Mouse (Mus musculus) limb, embryonic 13.5 days (tissue): ENCODE measurements around the gene Zc3h4. TPM values are rescaled to one million over a fixed set of nuclear protein-coding genes. Genes with fewer than 3 reads are reported as not detected.

Source experiments
- ATAC-seq: fragments of 200-750 bp; cut with Nextera tagmentation; 2 replicates; pipeline ENCODE4 v1.8.0; 2017; ENCODE audit warnings: low read depth, moderate number of reproducible peaks, moderate TSS enrichment; ENCODE audit not compliant: low FRiP score
- H3K27ac ChIP-seq: fragments of 300-500 bp; sonication (generic); 2 replicates; pipeline ENCODE4 v1.5.1; 2015; ENCODE audit warnings: inconsistent platforms, mild to moderate bottlenecking, moderate library complexity
- H3K27me3 ChIP-seq: fragments of 300-500 bp; sonication (generic); 2 replicates; pipeline ENCODE4 v1.6.1; 2015; ENCODE audit warnings: mild to moderate bottlenecking, inconsistent platforms
- H3K36me3 ChIP-seq: fragments of 300-500 bp; sonication (generic); 2 replicates; pipeline ENCODE4 v1.6.1; 2015; ENCODE audit warnings: inconsistent platforms, mild to moderate bottlenecking, moderate library complexity
- H3K4me1 ChIP-seq: fragments of 300-500 bp; sonication (generic); 2 replicates; pipeline ENCODE4 v1.6.1; 2015; ENCODE audit warnings: inconsistent platforms
- H3K4me2 ChIP-seq: fragments of 300-500 bp; sonication (generic); replicated peaks from 2 replicates; pipeline ENCODE4 v1.6.1; 2015; ENCODE audit warnings: inconsistent platforms, mild to moderate bottlenecking, moderate library complexity
- H3K4me3 ChIP-seq: fragments of 300-500 bp; sonication (generic); 2 replicates; pipeline ENCODE4 v1.5.1; 2015; ENCODE audit warnings: moderate library complexity, mild to moderate bottlenecking, inconsistent platforms
- H3K9ac ChIP-seq: fragments of 300-500 bp; sonication (generic); 2 replicates; pipeline ENCODE4 v1.6.1; 2015; ENCODE audit warnings: mild to moderate bottlenecking, inconsistent platforms
- H3K9me3 ChIP-seq: fragments of 300-500 bp; sonication (generic); 2 replicates; pipeline ENCODE4 v1.6.1; 2016; ENCODE audit warnings: inconsistent platforms
- WGBS: fragments of 180-500 bp; shearing (Covaris S2); methylation state at CpG from one replicate; pipeline ENCODE4 v1.1.7; 2015; 5-methylcytosine and 5-hydroxymethylcytosine counted together
- polyA plus RNA-seq: library from polyadenylated mRNA; unstranded; fragments of >200 nt; fragmentation: Nextera tagmentation; extraction: Ambion mirVana; gene quantifications from 2 replicates; pipeline ENCODE4 v1.2.1, GENCODE M21; 2015

The Zc3h4 gene
- polyA plus RNA-seq, 1 experiment from 2014 or later: 18.5 TPM

GRCm38 (mm10) chr7:16473847-16474246 is 73.1 kb downstream of the Zc3h4 start:
- Histone ChIP-seq H3K36me3 (no peaks in the 10 kb centered on the region), H3K9me3 (peaks cover 11% of the 10 kb centered on the region; the same call in 1 of the 2 replicates), H3K9ac (no peak overlapping the region), H3K27ac (no peak overlapping the region), H3K4me3 (no peak overlapping the region), H3K4me2 (no peak overlapping the region), H3K4me1 (peaks cover 23% of the 10 kb centered on the region), H3K27me3 (peaks cover 97% of the 10 kb centered on the region)
- ATAC-seq: 0 out of 2 replicates have a peak, but pooled peaks have one; percentile 34
- 37% methylated on average over 8 of the region's 8 CpGs for WGBS

- Histone ChIP-seq H3K4me3 (peak overlapping the region; percentile 30), H3K9me3 (peaks cover 11% of the 10 kb centered on the region; the same call in 1 of the 2 replicates), H3K9ac (no peak overlapping the region), H3K36me3 (no peaks in the 10 kb centered on the region), H3K27me3 (peaks cover 92% of the 10 kb centered on the region), H3K4me2 (peak overlapping the region; percentile 58), H3K27ac (no peak overlapping the region), H3K4me1 (peaks cover 23% of the 10 kb centered on the region)
- 5% methylated on average over 33 of the region's 33 CpGs for WGBS
- no peak for ATAC-seq
Observed at GRCm38 (mm10) chr7:16474445-16474844, 73.7 kb downstream of the Zc3h4 start.

DNA sequence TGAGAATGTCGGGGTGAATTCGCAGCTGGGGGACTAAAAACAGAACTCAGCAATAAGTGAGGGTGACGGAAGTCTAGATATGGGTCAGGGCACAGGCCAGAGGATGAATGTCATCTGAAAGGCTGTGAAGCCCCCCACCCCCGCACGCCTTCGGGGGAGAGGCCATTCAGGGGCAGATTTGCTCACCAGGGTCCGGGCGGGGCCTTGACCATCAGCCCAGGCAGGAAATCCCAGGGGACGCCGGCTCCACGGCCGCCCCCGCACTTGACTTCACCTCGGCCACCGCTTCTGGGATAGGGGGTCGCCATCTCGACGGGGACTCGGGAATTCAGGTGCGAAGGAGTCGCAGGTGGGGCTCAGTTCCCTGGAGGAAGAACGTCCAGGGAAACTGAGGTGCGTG is 74.6 kb downstream of the Zc3h4 start:
- Histone ChIP-seq H3K9me3 (peaks cover 11% of the 10 kb centered on the region; the same call in 1 of the 2 replicates), H3K9ac (no peak overlapping the region), H3K4me3 (peak overlapping the region; percentile 36), H3K36me3 (no peaks in the 10 kb centered on the region), H3K27ac (no peak overlapping the region), H3K4me2 (peak overlapping the region; percentile 60), H3K4me1 (peaks cover 23% of the 10 kb centered on the region), H3K27me3 (peaks cover 86% of the 10 kb centered on the region)
- WGBS: 3% methylated on average over 23 of the region's 23 CpGs
- ATAC-seq: no peak

DNA sequence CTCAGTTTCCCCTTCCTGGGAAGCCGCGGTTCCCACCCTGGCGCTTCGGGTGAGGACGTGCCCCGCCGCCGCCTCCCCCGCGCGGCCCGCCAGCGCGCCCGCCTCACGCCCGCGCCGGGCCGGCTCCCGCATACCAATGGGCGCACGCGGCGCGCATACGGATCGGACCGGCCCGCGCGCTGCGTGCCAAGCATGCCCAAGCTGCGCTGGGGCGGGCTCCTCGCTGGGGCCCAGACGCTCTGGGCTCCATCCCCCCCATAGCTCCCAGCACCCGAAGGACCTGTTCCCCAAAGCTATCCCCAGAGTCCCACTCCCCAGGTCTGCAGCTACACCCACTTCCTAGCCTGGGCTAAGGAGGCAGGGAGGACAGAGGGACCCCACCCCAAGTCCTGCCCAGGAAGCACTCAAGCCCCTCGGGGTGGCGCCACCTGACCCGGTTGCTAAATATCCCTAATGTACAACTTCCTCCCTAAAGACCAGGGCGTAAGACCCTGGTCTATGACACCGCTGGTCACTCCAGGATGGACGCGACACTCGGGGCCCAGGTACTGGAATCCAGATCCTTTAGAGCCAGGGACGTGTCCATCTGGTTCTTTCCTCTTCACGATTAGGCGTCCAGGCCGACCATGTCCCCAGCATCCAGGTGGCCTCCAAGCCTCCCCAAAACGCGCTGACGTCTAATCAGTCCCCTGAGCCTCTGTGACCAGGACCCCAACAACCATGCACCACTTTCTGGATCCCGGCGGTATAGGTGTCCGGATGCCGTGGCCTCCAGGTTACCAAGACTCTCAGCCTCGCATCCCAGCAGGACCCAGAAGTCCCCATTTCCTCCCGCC is 75.3 kb downstream of the Zc3h4 start:
- H3K27me3 ChIP-seq: peaks cover 83% of the 10 kb centered on the region
- H3K27ac ChIP-seq: no peak overlapping the region
- H3K4me3 ChIP-seq: peak overlapping the region; percentile 36
- peaks cover 23% of the 10 kb centered on the region for H3K4me1 ChIP-seq
- peaks cover 11% of the 10 kb centered on the region; the same call in 1 of the 2 replicates for H3K9me3 ChIP-seq
- H3K36me3 ChIP-seq: no peaks in the 10 kb centered on the region
- WGBS: 2% methylated on average over 59 of the region's 59 CpGs
- peak overlapping the region; percentile 60 for H3K4me2 ChIP-seq
- no peak for ATAC-seq
- H3K9ac ChIP-seq: no peak overlapping the region

- 2% methylated on average over 34 of the region's 34 CpGs for WGBS
- peaks cover 11% of the 10 kb centered on the region; the same call in 1 of the 2 replicates for H3K9me3 ChIP-seq
- H3K9ac ChIP-seq: no peak overlapping the region
- peaks cover 77% of the 10 kb centered on the region for H3K27me3 ChIP-seq
- H3K4me1 ChIP-seq: peaks cover 23% of the 10 kb centered on the region
- peak overlapping the region; percentile 60 for H3K4me2 ChIP-seq
- no peak for ATAC-seq
- no peak overlapping the region for H3K27ac ChIP-seq
- peak overlapping the region; percentile 36 for H3K4me3 ChIP-seq
- no peaks in the 10 kb centered on the region for H3K36me3 ChIP-seq
Observed at GRCm38 (mm10) chr7:16476600-16476989, 75.9 kb downstream of the Zc3h4 start.

GRCm38 (mm10) chr7:16477628-16478027 is 76.9 kb downstream of the Zc3h4 start, which contains the start of gene Npas1:
Gene Npas1 (minus strand): TSS chr7:16477728.
- peak within 1 kb of the TSS; percentile 36 for H3K4me3 ChIP-seq
- WGBS: 82% methylated on average over 8 of the region's 8 CpGs
- peak within 1 kb of the TSS; percentile 60 for H3K4me2 ChIP-seq
- H3K27ac ChIP-seq: no peak within 1 kb of the TSS
- H3K4me1 ChIP-seq: peaks cover 23% of the 10 kb centered on the region
- H3K27me3 ChIP-seq: peaks cover 68% of the 10 kb centered on the region
- H3K9ac ChIP-seq: no peak within 1 kb of the TSS
- no peaks in the 10 kb centered on the region for H3K36me3 ChIP-seq
- ATAC-seq: no peak
- peaks cover 11% of the 10 kb centered on the region; the same call in 1 of the 2 replicates for H3K9me3 ChIP-seq

Other genes starting within 250 kb of the Zc3h4 start
- 14.2 and 15.6 TPM in 2 replicates for gene Meis3, start 225.8 kb upstream of the Zc3h4 start, polyA plus RNA-seq
- gene Dhx34, start 178.9 kb upstream of the Zc3h4 start, polyA plus RNA-seq: 13.1 and 14.5 TPM in 2 replicates
- gene C5ar2, start 156.8 kb upstream of the Zc3h4 start, polyA plus RNA-seq: 0.09 and 0.10 TPM in 2 replicates
- 1.9 and 2.4 TPM in 2 replicates for gene C5ar1, start 141.4 kb upstream of the Zc3h4 start, polyA plus RNA-seq
- 19.0 and 19.9 TPM in 2 replicates for gene Inafm1, start 127.3 kb upstream of the Zc3h4 start, polyA plus RNA-seq
- gene Ccdc9, start 114.1 kb upstream of the Zc3h4 start, polyA plus RNA-seq: 26.1 and 29.2 TPM in 2 replicates
- gene Bbc3, start 92.5 kb upstream of the Zc3h4 start, polyA plus RNA-seq: 5.0 and 5.1 TPM in 2 replicates
- gene Sae1, start 13.1 kb upstream of the Zc3h4 start, polyA plus RNA-seq: 359 and 362 TPM in 2 replicates
- 44.2 and 44.9 TPM in 2 replicates for gene Tmem160, start 51.9 kb downstream of the Zc3h4 start, polyA plus RNA-seq
- gene Npas1, start 76.8 kb downstream of the Zc3h4 start, polyA plus RNA-seq: 0.15 and 0.51 TPM in 2 replicates
- gene Arhgap35, start 214.1 kb downstream of the Zc3h4 start, polyA plus RNA-seq: 21.3 and 23.6 TPM in 2 replicates